Mouse (Mus musculus) adrenal gland, adult 2 months (tissue): ENCODE data around the gene Zfp800. TPM values are rescaled to one million over a fixed set of nuclear protein-coding genes. Genes with fewer than 3 reads are reported as not detected.

Source experiments
- DNase-seq: peaks from one replicate; pipeline ENCODE4 v3.0.0; 2021
- polyA plus RNA-seq: library from polyadenylated mRNA; depleted of rRNA; stranded (reverse); fragments of >200 nt; gene quantifications from 2 replicates; pipeline ENCODE4 v1.2.3, GENCODE M21; 2012
- total RNA-seq, 2 experiments: library from RNA; stranded (reverse); gene quantifications; 2 replicates each; pipeline ENCODE4 v1.2.3; 2021

The Zfp800 gene
- total and polyA plus RNA-seq, 3 experiments, result 5.2 to 40.5 (median 18.8) TPM

DNA sequence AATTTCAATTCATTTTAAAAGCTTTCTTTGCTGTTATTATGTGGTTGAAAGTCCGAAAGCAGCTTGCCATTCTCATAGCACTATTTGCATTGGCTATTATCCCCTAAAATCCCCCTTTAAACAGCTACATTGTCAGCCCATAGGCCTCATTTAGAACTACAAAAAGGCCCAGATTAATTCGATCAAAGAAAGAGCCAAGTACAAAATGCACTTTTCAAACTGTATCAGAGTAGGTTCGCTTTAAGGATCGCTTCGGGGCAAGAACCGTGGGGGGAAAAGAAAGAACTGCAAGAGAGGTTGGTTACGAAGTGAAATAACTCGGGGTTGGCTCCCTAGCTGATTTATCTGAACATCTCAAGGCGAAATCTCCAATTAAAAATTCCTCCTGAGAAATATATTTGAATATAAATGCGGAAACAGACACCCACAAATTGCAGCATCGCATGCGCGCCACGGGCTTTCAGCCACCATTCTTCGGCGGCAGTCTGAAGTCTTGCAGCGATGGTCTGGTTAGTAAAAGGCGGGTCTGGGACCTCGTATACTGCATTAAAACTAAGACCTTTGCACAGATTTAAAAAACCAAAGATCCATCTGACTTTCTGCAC is 850 bp downstream of the Zfp800 start:
- DNase-seq, result peak; percentile 24

GRCm38 (mm10) chr6:28396051-28396852 is 1.6 kb downstream of the Zfp800 start:
- no peak for DNase-seq

DNA sequence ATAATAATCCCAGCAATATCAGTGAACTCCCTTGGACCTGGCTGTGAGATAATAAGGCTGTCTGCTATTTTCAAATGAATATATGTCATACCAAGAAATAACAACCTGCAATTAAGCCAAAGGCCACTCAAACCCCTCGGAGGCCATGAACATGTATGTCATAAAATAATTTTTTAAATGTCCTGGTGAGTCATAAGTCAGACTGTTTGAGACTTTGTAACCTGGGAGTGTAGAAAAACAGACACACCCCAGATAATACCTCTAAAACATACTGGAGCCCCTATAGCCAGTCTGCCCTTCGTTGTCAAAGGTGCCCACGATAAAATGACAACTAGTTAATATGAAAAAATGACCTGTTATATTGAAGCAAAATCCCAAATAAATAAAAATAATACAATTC is 8.8 kb downstream of the Zfp800 start:
- DNase-seq, result no peak

DNA sequence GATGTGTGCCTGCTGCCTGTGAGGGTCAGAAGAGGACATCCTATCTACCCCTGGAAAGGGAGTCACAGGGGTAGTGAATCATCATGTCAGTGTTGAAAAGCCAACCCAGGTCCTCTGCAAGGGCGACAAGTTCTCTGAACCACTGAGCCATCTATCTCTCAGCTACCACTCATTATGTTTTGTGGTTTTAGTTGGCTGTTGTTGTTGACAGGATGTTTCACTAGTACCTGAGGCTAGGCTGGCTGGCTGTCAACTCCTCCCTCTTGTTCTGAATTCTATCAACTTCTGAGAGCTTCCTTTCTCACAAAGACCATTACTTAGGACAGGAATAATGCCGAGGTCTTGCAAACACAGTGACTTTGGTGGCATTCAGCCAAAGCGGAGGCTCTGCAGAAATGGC is 12.6 kb downstream of the Zfp800 start:
- no peak for DNase-seq

DNA sequence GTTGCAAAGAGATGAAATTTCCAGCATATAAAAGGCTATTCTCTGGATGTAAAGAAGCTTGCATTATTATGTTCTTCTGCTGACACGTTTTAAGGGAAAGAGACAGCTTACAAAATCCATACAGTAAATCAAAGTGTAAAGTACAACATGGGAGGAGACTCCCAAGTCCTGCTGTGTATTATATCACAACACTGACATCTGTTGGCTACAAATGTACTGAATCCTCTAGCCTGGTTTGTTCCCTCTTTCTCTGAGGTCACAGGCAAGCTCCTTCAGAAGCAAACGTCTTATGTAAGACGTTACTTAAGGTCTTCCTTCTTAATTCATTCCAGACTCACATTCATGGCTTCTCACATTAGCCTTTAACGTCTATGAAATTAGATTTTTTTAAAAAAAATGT is 15.8 kb downstream of the Zfp800 start:
- DNase-seq, result no peak

DNA sequence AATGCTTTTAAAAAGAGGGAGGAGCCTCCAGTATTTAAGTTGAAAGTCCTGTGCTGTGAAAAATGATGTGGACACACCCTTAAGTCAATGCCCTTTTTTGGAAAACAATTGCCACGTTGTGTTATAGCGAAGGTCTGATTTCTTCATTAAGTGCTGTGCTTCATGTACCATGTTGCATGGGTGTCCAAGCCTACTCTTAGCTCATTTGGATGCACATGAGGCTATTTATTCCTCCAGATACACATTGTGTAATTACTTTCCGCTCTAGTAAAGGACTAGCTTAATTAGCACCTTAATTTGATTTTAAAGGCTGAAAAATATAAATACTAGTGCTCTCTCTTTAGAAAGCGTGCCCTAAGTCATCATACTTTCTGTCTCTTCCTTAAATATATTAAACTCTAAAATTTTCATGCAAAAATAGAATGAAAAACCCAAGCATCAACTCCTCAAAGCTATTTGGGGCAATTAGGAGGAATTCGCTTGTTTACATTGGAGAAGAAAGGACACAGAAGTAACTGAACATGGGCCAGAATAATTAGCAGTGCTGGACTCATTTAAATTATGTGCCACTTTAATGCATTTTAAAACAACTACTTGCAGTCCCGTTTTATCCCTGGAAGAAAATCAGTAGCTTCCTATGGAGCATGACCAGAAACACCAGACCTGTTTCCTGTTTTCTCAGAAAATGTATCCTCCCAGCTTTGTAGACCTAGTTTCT is 27.7 kb downstream of the Zfp800 start:
- DNase-seq, result no peak

DNA sequence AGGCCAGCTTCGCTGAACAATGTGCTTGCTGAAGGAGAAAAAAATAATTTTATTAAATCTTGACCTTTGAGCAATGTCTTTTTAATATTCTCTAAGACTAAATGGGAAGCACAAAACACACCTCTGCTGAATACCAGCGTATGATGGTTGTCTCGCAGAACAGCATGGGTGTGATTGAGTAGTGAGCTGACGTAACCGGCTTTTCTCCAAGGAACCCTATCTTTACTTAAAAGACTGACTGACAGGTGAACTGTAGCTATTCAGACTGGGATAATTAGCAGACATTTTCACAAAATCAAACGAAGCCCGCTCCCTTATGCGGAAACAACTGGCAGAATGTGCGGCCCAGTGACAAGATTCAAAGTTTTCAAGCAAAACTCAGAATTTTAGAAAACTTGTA is 30.2 kb downstream of the Zfp800 start:
- no peak for DNase-seq

GRCm38 (mm10) chr6:28351066-28351465 is 46.7 kb downstream of the Zfp800 start:
- no peak for DNase-seq

GRCm38 (mm10) chr6:28345677-28346076 is 52.1 kb downstream of the Zfp800 start:
- DNase-seq, result no peak

- peak; percentile 4 for DNase-seq
Observed at GRCm38 (mm10) chr6:28345181-28345580, 52.6 kb downstream of the Zfp800 start.

GRCm38 (mm10) chr6:28342863-28343262 is 54.9 kb downstream of the Zfp800 start:
- no peak for DNase-seq

- no peak for DNase-seq
Observed at GRCm38 (mm10) chr6:28341174-28341573, 56.6 kb downstream of the Zfp800 start.

- peak; percentile 9 for DNase-seq
Observed at GRCm38 (mm10) chr6:28339410-28339809, 58.4 kb downstream of the Zfp800 start.

DNA sequence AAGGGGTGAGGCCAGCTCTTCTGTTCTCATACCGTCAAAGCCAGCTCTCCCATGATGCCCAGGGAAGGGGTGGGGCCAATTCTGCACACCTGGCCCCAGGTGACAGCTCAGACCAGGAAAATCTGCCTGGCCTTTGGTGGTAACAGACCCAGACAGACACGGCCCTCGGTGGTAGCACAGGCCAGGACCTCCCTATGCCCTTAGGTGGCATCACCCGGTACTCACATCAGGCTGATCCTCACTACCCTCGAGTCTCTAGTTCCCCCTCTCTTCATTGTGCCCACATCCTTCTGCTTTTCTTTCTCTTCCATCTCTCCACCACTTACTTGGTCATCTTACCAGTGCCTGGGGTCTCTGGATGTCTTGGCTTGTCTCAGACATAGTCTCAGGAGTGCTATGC is 64.1 kb downstream of the Zfp800 start:
- DNase-seq, result no peak

- DNase-seq, result no peak
Observed at GRCm38 (mm10) chr6:28332546-28332945, 65.3 kb downstream of the Zfp800 start.

GRCm38 (mm10) chr6:28329815-28330214 is 68.0 kb downstream of the Zfp800 start:
- no peak for DNase-seq

DNA sequence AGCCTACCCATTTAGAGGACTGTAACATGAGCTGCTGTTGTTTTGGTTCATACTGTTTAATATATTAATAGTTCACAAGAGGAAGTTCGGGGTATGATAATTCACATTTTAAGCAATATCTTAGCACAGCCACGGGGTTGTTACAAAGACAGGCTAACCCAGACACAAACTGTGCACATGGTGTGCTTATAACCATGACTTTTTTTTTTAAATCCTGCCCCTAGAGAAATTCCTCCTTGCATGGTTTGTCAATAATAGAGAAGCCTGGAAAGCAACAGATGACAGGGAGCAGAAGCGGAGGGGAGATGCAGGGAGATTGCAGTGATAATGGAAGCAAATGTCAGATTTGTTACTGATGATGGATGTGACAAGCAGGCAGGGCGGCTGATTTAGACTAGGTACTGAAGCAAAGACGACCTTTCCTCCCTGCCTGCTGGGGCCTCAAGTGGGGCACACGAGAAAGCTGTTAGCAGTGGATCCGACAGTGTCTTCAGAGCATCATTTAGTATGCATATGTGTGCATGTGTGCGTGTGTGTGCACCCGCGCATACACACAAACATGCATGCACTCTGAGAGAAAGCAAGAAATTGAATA is 68.7 kb downstream of the Zfp800 start:
- DNase-seq, result no peak

- no peak for DNase-seq
Observed at GRCm38 (mm10) chr6:28326720-28327119, 71.1 kb downstream of the Zfp800 start.

DNA sequence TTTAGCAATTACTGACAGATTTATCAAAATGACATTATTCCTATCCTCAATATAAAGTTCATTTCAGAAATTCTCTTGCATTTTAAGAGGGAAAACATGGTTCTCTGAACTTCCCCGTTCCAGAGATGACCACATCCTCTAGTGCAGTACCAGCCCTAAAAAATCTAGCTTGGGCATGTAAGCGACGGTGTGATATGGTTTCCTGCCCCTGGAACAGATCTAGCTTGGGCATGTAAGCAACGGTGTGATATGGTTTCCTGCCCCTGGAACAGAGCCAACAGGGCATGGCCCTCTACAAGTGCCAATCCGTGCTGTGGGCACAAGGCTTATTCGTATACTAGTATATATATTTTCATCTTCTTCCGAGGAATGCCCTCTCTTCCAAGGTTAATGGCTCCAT is 75.4 kb downstream of the Zfp800 start:
- no peak for DNase-seq

DNA sequence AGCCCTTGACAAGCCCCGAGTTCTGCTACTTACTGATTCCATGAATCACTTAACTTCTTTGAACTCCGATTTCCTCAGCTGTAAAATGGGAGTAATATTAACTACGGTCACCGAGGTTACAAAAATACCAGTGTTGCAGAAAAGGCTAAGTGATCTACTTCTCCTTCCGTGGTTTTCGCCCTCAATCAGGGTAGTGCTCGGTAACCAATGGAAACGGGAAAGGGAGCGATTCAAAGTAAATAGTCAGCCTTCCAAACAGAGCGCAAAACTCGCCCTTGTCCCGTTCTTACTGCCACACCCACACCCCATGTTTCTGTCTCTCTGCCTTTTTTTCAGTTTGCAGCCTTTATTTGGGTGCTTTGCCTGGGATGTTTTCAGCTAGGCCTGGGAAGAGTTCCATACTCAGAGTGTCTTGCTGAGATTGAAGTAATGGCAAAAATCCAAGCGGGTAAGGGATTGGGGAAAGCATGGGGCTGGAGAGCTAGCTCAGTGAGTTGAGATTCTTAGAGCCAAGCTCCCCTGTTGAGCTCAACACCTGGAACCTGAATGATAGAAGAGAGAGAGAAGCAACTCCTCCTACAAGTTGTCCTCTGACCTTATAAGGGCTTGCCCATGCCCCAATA is 78.0 kb downstream of the Zfp800 start:
- DNase-seq, result no peak

GRCm38 (mm10) chr6:28318820-28319573 is 78.8 kb downstream of the Zfp800 start:
- no peak for DNase-seq

DNA sequence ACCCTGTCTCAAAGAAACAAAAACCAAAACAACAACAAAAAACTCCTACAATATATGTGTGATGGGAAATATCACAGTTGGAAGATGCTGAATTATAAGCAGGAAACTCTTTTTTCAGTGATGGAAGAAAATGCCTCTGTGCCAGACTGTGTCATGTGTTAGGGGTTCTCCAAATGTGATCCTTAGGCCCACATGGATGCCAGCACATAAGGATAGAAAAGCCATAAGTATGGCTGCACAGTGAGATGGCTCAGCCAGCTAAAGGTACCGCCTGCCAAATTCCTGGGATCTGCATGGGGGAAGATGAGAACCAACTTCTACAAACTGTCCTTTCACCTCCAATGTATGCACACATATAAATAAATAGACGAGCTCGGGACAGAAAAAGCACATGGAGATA is 82.6 kb downstream of the Zfp800 start:
- no peak for DNase-seq
